Mouse (Mus musculus) heart, embryonic 16.5 days (tissue): Measurements from ENCODE around the gene Asnsd1. TPM values are rescaled to one million over a fixed set of nuclear protein-coding genes. Genes with fewer than 3 reads are reported as not detected.
"Not testable (repeated sequence)": the region's sequence is repeated elsewhere in the genome, so short reads cannot be mapped to it uniquely, and the experiment has no call there.

Source experiments
- ATAC-seq: fragments of 200-750 bp; cut with Nextera tagmentation; replicated peaks from 2 replicates; pipeline ENCODE4 v1.8.0; 2017; ENCODE audit warnings: moderate number of reproducible peaks; ENCODE audit not compliant: insufficient read depth, low FRiP score; ENCODE audit errors: extremely low read depth
- H3K27ac ChIP-seq: fragments of 300-500 bp; sonication (generic); 2 replicates; pipeline ENCODE4 v1.5.1; 2014; ENCODE audit warnings: mild to moderate bottlenecking, low read length, control low read depth, moderate library complexity
- H3K27me3 ChIP-seq: fragments of 300-500 bp; sonication (generic); 2 replicates; pipeline ENCODE4 v1.6.1; 2014; ENCODE audit warnings: low read length, mixed read lengths; ENCODE audit not compliant: control insufficient read depth, insufficient read depth
- H3K36me3 ChIP-seq: fragments of 300-500 bp; sonication (generic); 2 replicates; pipeline ENCODE4 v1.6.1; 2014; ENCODE audit not compliant: control insufficient read depth, insufficient read depth
- H3K4me1 ChIP-seq: fragments of 300-500 bp; sonication (generic); 2 replicates; pipeline ENCODE4 v1.6.1; 2014; ENCODE audit warnings: low read length, mixed read lengths; ENCODE audit not compliant: control insufficient read depth, insufficient read depth
- H3K4me2 ChIP-seq: fragments of 300-500 bp; sonication (generic); 2 replicates; pipeline ENCODE4 v1.6.1; 2014; ENCODE audit warnings: low read depth, mild to moderate bottlenecking, control low read depth, low read length
- H3K4me3 ChIP-seq: fragments of 300-500 bp; sonication (generic); 2 replicates; pipeline ENCODE4 v1.5.1; 2014; ENCODE audit warnings: mild to moderate bottlenecking, control low read depth, low read length
- H3K9ac ChIP-seq: fragments of 300-500 bp; sonication (generic); 2 replicates; pipeline ENCODE4 v1.6.1; 2014; ENCODE audit warnings: low read length, control low read depth
- H3K9me3 ChIP-seq: fragments of 300-500 bp; sonication (generic); replicated peaks from 2 replicates; pipeline ENCODE4 v1.6.1; 2016; ENCODE audit warnings: low read length; ENCODE audit not compliant: control insufficient read depth
- WGBS: fragments of 180-500 bp; shearing (Covaris S2); extraction: QIAGEN DNeasy Blood & Tissue Kit; methylation state at CpG from one replicate; pipeline ENCODE4 v1.1.7; 2014; 5-methylcytosine and 5-hydroxymethylcytosine counted together
- polyA plus RNA-seq: library from polyadenylated mRNA; unstranded; fragments of >200 nt; fragmentation: Nextera tagmentation; extraction: Ambion mirVana; gene quantifications from 2 replicates; pipeline ENCODE4 v1.2.1, GENCODE M21; 2015

Asnsd1 gene
- polyA plus RNA-seq = 55.7 and 61.6 TPM in 2 replicates

GRCm38 (mm10) chr1:53352327-53353261 is at the start of gene Asnsd1, which contains the start of the genes Asdurf and Gm28551:
TSS of gene Asnsd1 (minus strand) at chr1:53352752.
TSS of gene Asdurf (minus strand) at chr1:53352619.
TSS of gene Gm28551 (minus strand) at chr1:53352667.
- peak; percentile 100 for ATAC-seq
- peaks cover 6% of the 10 kb centered on the region for H3K4me1 ChIP-seq
- peak within 1 kb of the TSS; percentile 88 for H3K27ac ChIP-seq
- no peaks in the 10 kb centered on the region for H3K27me3 ChIP-seq
- H3K36me3 ChIP-seq = peaks cover 11% of the 10 kb centered on the region
- H3K4me3 ChIP-seq = peak within 1 kb of the TSS; percentile 97
- H3K4me2 ChIP-seq = peak within 1 kb of the TSS; percentile 71
- H3K9me3 ChIP-seq = no peaks in the 10 kb centered on the region
- WGBS = 1% methylated on average over 44 of the region's 44 CpGs
- H3K9ac ChIP-seq = peak within 1 kb of the TSS; percentile 95

GRCm38 (mm10) chr1:53393936-53394760 is 41.6 kb upstream of the Asnsd1 start:
- H3K27ac ChIP-seq, H3K9me3 ChIP-seq, H3K36me3 ChIP-seq, H3K4me1 ChIP-seq, ATAC-seq, H3K27me3 ChIP-seq: not testable (repeated sequence)
- H3K4me3 ChIP-seq = peak overlapping the region; percentile 37
- WGBS = 21% methylated on average over 21 of the region's 21 CpGs
- peak overlapping the region; percentile 63 for H3K4me2 ChIP-seq
- peak overlapping the region; percentile 46; the same call in 1 of the 2 replicates for H3K9ac ChIP-seq

GRCm38 (mm10) chr1:53388762-53389161 is 36.2 kb upstream of the Asnsd1 start:
- Histone ChIP-seq H3K9ac (no peak overlapping the region), H3K27me3 (no peaks in the 10 kb centered on the region), H3K9me3 (peaks cover 7% of the 10 kb centered on the region), H3K27ac (no peak overlapping the region), H3K36me3 (no peaks in the 10 kb centered on the region), H3K4me3 (no peak overlapping the region), H3K4me1 (no peaks in the 10 kb centered on the region), H3K4me2 (no peak overlapping the region)
- ATAC-seq = no peak
- 92% methylated on average over 13 of the region's 14 CpGs for WGBS

- ATAC-seq = no peak
- 78% methylated on average over 6 of the region's 6 CpGs for WGBS
- H3K4me3 ChIP-seq = no peak overlapping the region
- no peaks in the 10 kb centered on the region; the same call in 1 of the 2 replicates for H3K9me3 ChIP-seq
- H3K4me1 ChIP-seq = no peaks in the 10 kb centered on the region
- H3K9ac ChIP-seq = no peak overlapping the region
- H3K27ac ChIP-seq = no peak overlapping the region
- no peaks in the 10 kb centered on the region for H3K36me3 ChIP-seq
- no peaks in the 10 kb centered on the region for H3K27me3 ChIP-seq
- no peak overlapping the region for H3K4me2 ChIP-seq
Observed at GRCm38 (mm10) chr1:53384085-53384688, 31.6 kb upstream of the Asnsd1 start.

GRCm38 (mm10) chr1:53377731-53378130 is 25.2 kb upstream of the Asnsd1 start:
- Histone ChIP-seq H3K9ac (no peak overlapping the region), H3K27me3 (no peaks in the 10 kb centered on the region), H3K9me3 (no peaks in the 10 kb centered on the region), H3K4me3 (no peak overlapping the region), H3K4me1 (no peaks in the 10 kb centered on the region), H3K4me2 (no peak overlapping the region), H3K27ac (no peak overlapping the region), H3K36me3 (no peaks in the 10 kb centered on the region)
- no peak for ATAC-seq
- 76% methylated on average over 3 of the region's 3 CpGs for WGBS

- H3K4me3 ChIP-seq, H3K9me3 ChIP-seq, H3K4me2 ChIP-seq, ATAC-seq, H3K36me3 ChIP-seq, H3K9ac ChIP-seq, H3K4me1 ChIP-seq, H3K27ac ChIP-seq, H3K27me3 ChIP-seq: not testable (repeated sequence)
- WGBS = 84% methylated on average over 2 of the region's 2 CpGs
Observed at GRCm38 (mm10) chr1:53375965-53376364, 23.4 kb upstream of the Asnsd1 start.

GRCm38 (mm10) chr1:53358988-53359387 is 6.4 kb upstream of the Asnsd1 start:
- Histone ChIP-seq H3K27ac (no peak overlapping the region), H3K36me3 (no peaks in the 10 kb centered on the region), H3K4me1 (no peaks in the 10 kb centered on the region), H3K27me3 (no peaks in the 10 kb centered on the region), H3K9me3 (no peaks in the 10 kb centered on the region), H3K4me3 (no peak overlapping the region), H3K4me2 (no peak overlapping the region), H3K9ac (no peak overlapping the region)
- ATAC-seq = no peak

- no peak overlapping the region for H3K27ac ChIP-seq
- H3K4me3 ChIP-seq = no peak overlapping the region
- no peaks in the 10 kb centered on the region for H3K27me3 ChIP-seq
- no peak for ATAC-seq
- H3K4me1 ChIP-seq = no peaks in the 10 kb centered on the region
- 95% methylated on average over 2 of the region's 2 CpGs for WGBS
- H3K4me2 ChIP-seq = no peak overlapping the region
- H3K36me3 ChIP-seq = peaks cover 35% of the 10 kb centered on the region
- H3K9ac ChIP-seq = no peak overlapping the region
- H3K9me3 ChIP-seq = peaks cover 4% of the 10 kb centered on the region
Observed at GRCm38 (mm10) chr1:53341071-53341470, 11.5 kb downstream of the Asnsd1 start.
